ENCODE assay signal across 24 mouse cellular contexts in the genomic region with DNA sequence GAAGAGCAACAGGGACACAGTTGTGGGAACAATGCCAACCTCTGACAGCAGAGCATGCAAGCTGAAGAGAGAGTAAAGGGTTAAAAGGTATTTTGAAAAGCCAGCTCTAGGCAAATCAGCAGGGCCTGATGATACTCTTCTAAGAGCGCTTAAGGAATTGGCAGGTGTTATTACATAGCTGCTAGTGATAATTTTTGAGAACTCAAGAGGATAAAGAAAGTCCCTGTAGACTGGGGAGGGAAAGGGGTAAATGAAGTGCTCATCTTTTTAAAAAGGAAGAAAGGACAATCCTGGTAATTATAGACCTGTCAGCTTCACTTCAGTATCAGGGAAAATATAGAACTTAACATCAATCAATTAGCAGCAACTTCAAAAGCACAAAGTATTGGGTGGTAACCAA. TPM values are rescaled to one million over a fixed set of nuclear protein-coding genes. Genes with fewer than 3 reads are reported as not detected.
DNase-seq lines count a peak whose midpoint lies in the region; ATAC-seq and TF ChIP-seq lines count a peak whose summit lies in the region.
"Had no signal": no experiment of that assay in that cellular context is flagged by ENCODE, and none has a peak within 500 bp of the region (broad histone marks: within the 10 kb centered on the region; RNA-seq: fewer than 3 reads in every experiment).

No protein-coding gene starts in this region.

- H3K36me3 ChIP-seq in forebrain, embryonic 14.5 days (ENCODE audit: control insufficient read depth, insufficient read depth, low read length): no peaks in the 10 kb centered on the region
- H3K36me3 ChIP-seq in forebrain, embryonic 15.5 days: no peaks in the 10 kb centered on the region
- H3K36me3 ChIP-seq in forebrain, postnatal 0 days (ENCODE audit: insufficient read depth): no peaks in the 10 kb centered on the region
- H3K36me3 ChIP-seq in forebrain, embryonic 13.5 days (ENCODE audit: poor library complexity, severe bottlenecking): no peaks in the 10 kb centered on the region
- H3K36me3 ChIP-seq: embryonic facial prominence, embryonic 12.5 days; embryonic facial prominence, embryonic 15.5 days; forebrain, embryonic 12.5 days had no signal

- H3K9me3 ChIP-seq in forebrain, embryonic 14.5 days (replicated peaks; ENCODE audit: control insufficient read depth, low read length): no peaks in the 10 kb centered on the region
- H3K9me3 ChIP-seq in forebrain, embryonic 15.5 days: no peaks in the 10 kb centered on the region
- no peaks in the 10 kb centered on the region for H3K9me3 ChIP-seq in forebrain, postnatal 0 days (ENCODE audit: low read length)
- H3K9me3 ChIP-seq in forebrain, embryonic 13.5 days (replicated peaks): no peaks in the 10 kb centered on the region
- H3K9me3 ChIP-seq: embryonic facial prominence, embryonic 12.5 days; embryonic facial prominence, embryonic 15.5 days; forebrain, embryonic 12.5 days had no signal

- peak; percentile 42 for DNase-seq in forebrain, embryonic 14.5 days (ENCODE audit: low spot score)
- no peak for DNase-seq in forebrain, postnatal 0 days
- DNase-seq in brain, embryonic 14.5 days (ENCODE audit: low read depth): peak; percentile 53
- DNase-seq in layer of hippocampus, adult 2 months (ENCODE audit: low spot score in 2 of 2): no peak
- DNase-seq: adrenal gland, adult 2 months; adrenal gland, postnatal 10 days; adrenal gland, postnatal 25 days; cerebellum, adult 11-12 months; cerebellum, adult 2 months; cerebellum, adult 9-10 months; cerebellum, postnatal 14 days; cerebellum, postnatal 36 days; embryo, embryonic 11 days had no signal

- H3K27me3 ChIP-seq in forebrain, embryonic 14.5 days (replicated peaks; ENCODE audit: control insufficient read depth, insufficient read depth, low read length): no peaks in the 10 kb centered on the region
- H3K27me3 ChIP-seq in forebrain, embryonic 15.5 days: no peaks in the 10 kb centered on the region
- no peaks in the 10 kb centered on the region for H3K27me3 ChIP-seq in forebrain, postnatal 0 days (ENCODE audit: insufficient read depth, low read length)
- no peaks in the 10 kb centered on the region for H3K27me3 ChIP-seq in forebrain, embryonic 13.5 days
- H3K27me3 ChIP-seq: embryonic facial prominence, embryonic 12.5 days; embryonic facial prominence, embryonic 15.5 days; forebrain, embryonic 12.5 days had no signal

- TF ChIP-seq CTCF in forebrain, postnatal 0 days (IDR thresholded peaks at IDR 0.05; ENCODE audit: low read depth): no peak
- no peak for TF ChIP-seq CTCF in brain, embryonic 14.5 days (IDR thresholded peaks at IDR 0.05; ENCODE audit: borderline replicate concordance, extremely low read depth, insufficient read depth, insufficient read length)
- no peak for TF ChIP-seq CTCF in embryonic fibroblast, embryonic 13.5 days (IDR thresholded peaks at IDR 0.05; ENCODE audit: borderline replicate concordance, insufficient read depth, low read length)
- TF ChIP-seq CTCF in layer of hippocampus, adult 2 months (conservative IDR thresholded peaks at IDR 0.05): no peak

- no peak for TF ChIP-seq POLR2A in brain, embryonic 14.5 days (IDR thresholded peaks at IDR 0.05; ENCODE audit: borderline replicate concordance, extremely low read depth, insufficient read depth, insufficient read length, poor library complexity, severe bottlenecking)
- TF ChIP-seq POLR2A in embryonic fibroblast, embryonic 13.5 days (IDR thresholded peaks at IDR 0.05; ENCODE audit: low read depth, low read length): no peak

- H3K4me2 ChIP-seq in forebrain, embryonic 14.5 days (ENCODE audit: low read length): no peak overlapping the region
- H3K4me2 ChIP-seq in forebrain, embryonic 15.5 days (replicated peaks): no peak overlapping the region
- no peak overlapping the region for H3K4me2 ChIP-seq in forebrain, postnatal 0 days (ENCODE audit: low read depth)
- no peak overlapping the region for H3K4me2 ChIP-seq in forebrain, embryonic 13.5 days
- H3K4me2 ChIP-seq: embryonic facial prominence, embryonic 12.5 days; embryonic facial prominence, embryonic 15.5 days; forebrain, embryonic 12.5 days had no signal

- H3K27ac ChIP-seq in forebrain, embryonic 14.5 days (ENCODE audit: low read depth, low read length): no peak overlapping the region
- H3K27ac ChIP-seq in forebrain, embryonic 15.5 days (replicated peaks): no peak overlapping the region
- H3K27ac ChIP-seq in forebrain, postnatal 0 days (ENCODE audit: low read depth, low read length): no peak overlapping the region
- no peak overlapping the region for H3K27ac ChIP-seq in forebrain, embryonic 13.5 days
- H3K27ac ChIP-seq in embryonic fibroblast, embryonic 13.5 days (ENCODE audit: insufficient read depth, low read length): 0 out of 2 replicates have a peak overlapping the region, but pooled peaks have one; percentile 31
- no peak overlapping the region for H3K27ac ChIP-seq in layer of hippocampus, adult 2 months
- H3K27ac ChIP-seq: embryonic facial prominence, embryonic 12.5 days; embryonic facial prominence, embryonic 15.5 days; forebrain, embryonic 12.5 days had no signal

- H3K9ac ChIP-seq in forebrain, embryonic 14.5 days (ENCODE audit: low read length): no peak overlapping the region
- H3K9ac ChIP-seq in forebrain, embryonic 15.5 days (replicated peaks): no peak overlapping the region
- H3K9ac ChIP-seq in forebrain, postnatal 0 days: no peak overlapping the region
- H3K9ac ChIP-seq in forebrain, embryonic 13.5 days: no peak overlapping the region
- H3K9ac ChIP-seq: embryonic facial prominence, embryonic 12.5 days; embryonic facial prominence, embryonic 15.5 days; forebrain, embryonic 12.5 days had no signal

- WGBS in forebrain, embryonic 14.5 days: 38% methylated on average over 1 of the region's 1 CpGs
- 33% methylated on average over 1 of the region's 1 CpGs for WGBS in forebrain, embryonic 15.5 days
- 33% methylated on average over 1 of the region's 1 CpGs for WGBS in forebrain, postnatal 0 days
- 56% methylated on average over 1 of the region's 1 CpGs for WGBS in forebrain, embryonic 13.5 days

- ATAC-seq in forebrain, embryonic 14.5 days: no peak
- ATAC-seq in forebrain, embryonic 15.5 days (replicated peaks): no peak
- ATAC-seq in forebrain, postnatal 0 days: peak; percentile 70; the same call in 1 of the 2 replicates
- no peak for ATAC-seq in forebrain, embryonic 13.5 days

- no peak overlapping the region for H3K4me3 ChIP-seq in forebrain, embryonic 14.5 days (ENCODE audit: low read depth, low read length)
- H3K4me3 ChIP-seq in forebrain, embryonic 15.5 days: no peak overlapping the region
- H3K4me3 ChIP-seq in forebrain, postnatal 0 days (ENCODE audit: low read depth, low read length): no peak overlapping the region
- H3K4me3 ChIP-seq in forebrain, embryonic 13.5 days: no peak overlapping the region
- no peak overlapping the region for H3K4me3 ChIP-seq in embryonic fibroblast, embryonic 13.5 days (ENCODE audit: insufficient read depth, low read length)
- no peak overlapping the region for H3K4me3 ChIP-seq in layer of hippocampus, adult 2 months
- H3K4me3 ChIP-seq: embryonic facial prominence, embryonic 12.5 days; embryonic facial prominence, embryonic 15.5 days; forebrain, embryonic 12.5 days had no signal

- no peaks in the 10 kb centered on the region for H3K4me1 ChIP-seq in forebrain, embryonic 14.5 days (ENCODE audit: control insufficient read depth, insufficient read depth, low read length)
- H3K4me1 ChIP-seq in forebrain, embryonic 15.5 days: peaks cover 3% of the 10 kb centered on the region; the same call in 1 of the 2 replicates
- no peaks in the 10 kb centered on the region for H3K4me1 ChIP-seq in forebrain, postnatal 0 days (ENCODE audit: insufficient read depth)
- 0 out of 2 replicates have a peak, but pooled peaks cover 3% of the 10 kb centered on the region for H3K4me1 ChIP-seq in forebrain, embryonic 13.5 days
- no peaks in the 10 kb centered on the region; the same call in 1 of the 2 replicates for H3K4me1 ChIP-seq in embryonic fibroblast, embryonic 13.5 days (ENCODE audit: control insufficient read depth, insufficient read depth, low read length)
- H3K4me1 ChIP-seq: forebrain, embryonic 12.5 days had no signal

RNA-seq across cellular contexts. Expression of a gene that starts 9.7 kb away (rescaled TPM):
- polyA plus RNA-seq in forebrain, embryonic 14.5 days (2014; fragmentation: Nextera tagmentation; extraction: Ambion mirVana): 0.58 and 0.61 TPM in 2 replicates
- polyA plus RNA-seq in forebrain, embryonic 15.5 days (2015; fragmentation: Nextera tagmentation; extraction: Ambion mirVana): 0.11 and 0.29 TPM in 2 replicates
- 0.38 and 2.2 TPM in 2 replicates for total RNA-seq in forebrain, postnatal 0 days (2014; rRNA removed)
- 0.08 and 0.25 TPM in 2 replicates for polyA plus RNA-seq in forebrain, postnatal 0 days (2015; fragmentation: Nextera tagmentation; extraction: Ambion mirVana)
- 0.32 and 0.44 TPM in 2 replicates for polyA plus RNA-seq in forebrain, embryonic 13.5 days (2015; fragmentation: Nextera tagmentation; extraction: Ambion mirVana)
- 0.88 and 3.6 TPM in 2 replicates for polyA plus RNA-seq in brain, embryonic 14.5 days (2012; rRNA removed)
- polyA plus RNA-seq in embryonic fibroblast, embryonic 13.5 days (2011; ENCODE audit: insufficient read length, low read depth, missing spikeins): not detected in 2 replicates
- total RNA-seq in layer of hippocampus, adult 2 months (2021): under 1 TPM; 0.10 to 0.12 TPM
- total RNA-seq: adrenal gland, adult 2 months; adrenal gland, postnatal 10 days; adrenal gland, postnatal 25 days; adrenal gland, postnatal 4 days; common myeloid progenitor, adult 5-6 weeks; ES-E14; gastrocnemius, adult 18-20 months had no signal
- polyA plus RNA-seq: adrenal gland, adult 2 months; C2C12; embryonic facial prominence, embryonic 12.5 days; embryonic facial prominence, embryonic 15.5 days had no signal

Comparison
In these comparisons a context has a peak if more than half of its experiments do, and no peak if none do; other contexts are left out.
1. DNase-seq: peak in forebrain, embryonic 14.5 days (single experiment) and brain, embryonic 14.5 days (single experiment); none in forebrain, postnatal 0 days (single experiment) and layer of hippocampus, adult 2 months (0 of 2).